Mouse (Mus musculus): ENCODE measurements around the gene Gucy1b1. TPM values are rescaled to one million over a fixed set of nuclear protein-coding genes. Genes with fewer than 3 reads are reported as not detected.

Gene Gucy1b1
- polyA plus RNA-seq, 1 experiment from 2014 or later = 38.8 TPM

GRCm38 (mm10) chr3:82067830-82068229, 6.7 kb downstream of the Gucy1b1 start:
- WGBS = 74% methylated on average over 5 of the region's 5 CpGs
- H3K36me3 ChIP-seq (ENCODE audit: control insufficient read depth, insufficient read depth, low read length) = no peaks in the 10 kb centered on the region
- no peaks in the 10 kb centered on the region for H3K27me3 ChIP-seq (replicated peaks; ENCODE audit: control insufficient read depth, insufficient read depth, low read length)
- no peak overlapping the region for H3K9ac ChIP-seq (ENCODE audit: low read length)
- H3K4me2 ChIP-seq (ENCODE audit: low read length) = no peak overlapping the region
- H3K4me1 ChIP-seq (ENCODE audit: control insufficient read depth, insufficient read depth, low read length) = 0 out of 2 replicates have a peak, but pooled peaks cover under 1% of the 10 kb centered on the region
- no peak for DNase-seq (ENCODE audit: low spot score)
- H3K4me3 ChIP-seq (ENCODE audit: low read depth, low read length) = no peak overlapping the region
- no peak for ATAC-seq
- H3K9me3 ChIP-seq (replicated peaks; ENCODE audit: control insufficient read depth, low read length) = no peaks in the 10 kb centered on the region
- no peak overlapping the region for H3K27ac ChIP-seq (ENCODE audit: low read depth, low read length)

- Histone ChIP-seq H3K27ac (ENCODE audit: low read depth, low read length) (no peak overlapping the region), H3K27me3 (replicated peaks; ENCODE audit: control insufficient read depth, insufficient read depth, low read length) (no peaks in the 10 kb centered on the region), H3K4me2 (ENCODE audit: low read length) (no peak overlapping the region), H3K9ac (ENCODE audit: low read length) (no peak overlapping the region), H3K4me1 (ENCODE audit: control insufficient read depth, insufficient read depth, low read length) (no peaks in the 10 kb centered on the region), H3K36me3 (ENCODE audit: control insufficient read depth, insufficient read depth, low read length) (no peaks in the 10 kb centered on the region), H3K4me3 (ENCODE audit: low read depth, low read length) (no peak overlapping the region), H3K9me3 (replicated peaks; ENCODE audit: control insufficient read depth, low read length) (no peaks in the 10 kb centered on the region)
- ATAC-seq (no peak), DNase-seq (ENCODE audit: low spot score) (no peak)
- 60% methylated on average over 9 of the region's 9 CpGs for WGBS
These were observed 12.9 kb downstream of the Gucy1b1 start for GRCm38 (mm10) chr3:82061402-82062180.

- no peak for DNase-seq (ENCODE audit: low spot score)
- Histone ChIP-seq H3K4me1 (ENCODE audit: control insufficient read depth, insufficient read depth, low read length) (no peaks in the 10 kb centered on the region), H3K4me3 (ENCODE audit: low read depth, low read length) (no peak overlapping the region), H3K9ac (ENCODE audit: low read length) (no peak overlapping the region), H3K4me2 (ENCODE audit: low read length) (no peak overlapping the region), H3K27ac (ENCODE audit: low read depth, low read length) (no peak overlapping the region), H3K9me3 (replicated peaks; ENCODE audit: control insufficient read depth, low read length) (no peaks in the 10 kb centered on the region), H3K36me3 (ENCODE audit: control insufficient read depth, insufficient read depth, low read length) (no peaks in the 10 kb centered on the region), H3K27me3 (replicated peaks; ENCODE audit: control insufficient read depth, insufficient read depth, low read length) (no peaks in the 10 kb centered on the region)
- ATAC-seq = no peak
- 69% methylated on average over 5 of the region's 5 CpGs for WGBS
These were observed 17.3 kb downstream of the Gucy1b1 start for GRCm38 (mm10) chr3:82057201-82057600.

DNA sequence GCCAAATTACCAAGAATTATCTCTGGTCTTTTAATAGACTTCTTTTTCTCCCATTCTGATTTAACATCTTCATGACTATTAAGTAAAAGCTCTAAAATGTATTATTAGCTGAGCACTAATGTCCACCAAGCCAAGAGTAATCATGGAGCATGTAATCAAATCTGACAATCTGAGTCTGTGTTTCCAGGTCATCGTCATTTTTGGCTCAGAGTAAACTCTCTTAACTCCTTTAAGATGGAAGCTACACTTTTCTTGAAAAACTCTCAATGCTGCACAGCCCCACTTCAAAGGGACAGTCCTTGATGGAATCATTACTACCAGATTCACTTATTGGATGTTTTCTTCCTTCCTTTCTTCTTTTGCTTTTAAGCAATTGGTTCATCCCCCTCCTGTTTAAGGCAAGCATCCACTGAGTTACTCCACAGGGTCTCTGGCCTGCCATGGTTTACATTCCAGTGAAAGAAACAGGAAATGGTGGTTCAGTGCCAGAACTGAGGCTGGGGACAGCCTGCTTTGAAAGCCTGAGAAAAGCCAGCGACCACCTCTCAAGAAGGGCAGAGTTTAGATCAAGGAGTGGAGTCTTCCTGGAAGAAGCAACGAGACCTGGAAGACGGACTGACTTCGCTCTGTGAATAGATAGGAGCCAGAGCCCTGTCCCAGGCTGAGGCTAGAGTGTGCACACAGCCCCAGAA, 20.1 kb downstream of the Gucy1b1 start:
- DNase-seq (ENCODE audit: low spot score) = no peak
- H3K9ac ChIP-seq (ENCODE audit: low read length) = no peak overlapping the region
- 0 out of 2 replicates have a peak, but pooled peaks cover 2% of the 10 kb centered on the region for H3K4me1 ChIP-seq (ENCODE audit: control insufficient read depth, insufficient read depth, low read length)
- H3K36me3 ChIP-seq (ENCODE audit: control insufficient read depth, insufficient read depth, low read length) = no peaks in the 10 kb centered on the region
- 83% methylated on average over 5 of the region's 5 CpGs for WGBS
- H3K9me3 ChIP-seq (replicated peaks; ENCODE audit: control insufficient read depth, low read length) = no peaks in the 10 kb centered on the region
- no peak overlapping the region for H3K4me2 ChIP-seq (ENCODE audit: low read length)
- no peak overlapping the region for H3K27ac ChIP-seq (ENCODE audit: low read depth, low read length)
- H3K27me3 ChIP-seq (replicated peaks; ENCODE audit: control insufficient read depth, insufficient read depth, low read length) = no peaks in the 10 kb centered on the region
- no peak overlapping the region for H3K4me3 ChIP-seq (ENCODE audit: low read depth, low read length)
- no peak for ATAC-seq

- WGBS = 50% methylated on average over 2 of the region's 2 CpGs
- ATAC-seq = no peak
- Histone ChIP-seq H3K9me3 (replicated peaks; ENCODE audit: control insufficient read depth, low read length) (no peaks in the 10 kb centered on the region), H3K4me3 (ENCODE audit: low read depth, low read length) (no peak overlapping the region), H3K27ac (ENCODE audit: low read depth, low read length) (no peak overlapping the region), H3K4me2 (ENCODE audit: low read length) (no peak overlapping the region), H3K9ac (ENCODE audit: low read length) (no peak overlapping the region), H3K36me3 (ENCODE audit: control insufficient read depth, insufficient read depth, low read length) (no peaks in the 10 kb centered on the region), H3K27me3 (replicated peaks; ENCODE audit: control insufficient read depth, insufficient read depth, low read length) (no peaks in the 10 kb centered on the region), H3K4me1 (ENCODE audit: control insufficient read depth, insufficient read depth, low read length) (peaks cover 8% of the 10 kb centered on the region; the same call in 1 of the 2 replicates)
- DNase-seq (ENCODE audit: low spot score) = no peak
These were observed 22.5 kb downstream of the Gucy1b1 start for GRCm38 (mm10) chr3:82052029-82052428.

DNA sequence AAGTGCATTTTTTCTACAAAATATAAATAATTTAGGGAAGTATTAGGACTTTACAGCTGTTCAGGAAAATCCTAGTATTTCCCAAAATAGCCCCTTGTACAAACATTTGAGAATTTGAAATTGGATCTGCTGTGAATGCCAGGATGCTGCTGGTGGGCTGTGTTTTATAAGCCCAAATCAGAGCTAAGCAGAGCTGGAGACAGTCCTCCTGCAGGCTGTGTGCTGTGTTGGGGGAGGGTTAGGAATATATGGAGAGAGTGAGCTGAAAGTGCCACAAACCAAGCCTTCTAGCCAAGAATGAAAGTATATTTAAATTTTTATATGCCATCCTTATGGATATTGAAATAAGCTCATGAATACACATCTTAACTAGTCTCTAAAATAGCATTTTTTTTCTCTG, 23.0 kb downstream of the Gucy1b1 start:
- Histone ChIP-seq H3K4me3 (ENCODE audit: low read depth, low read length) (no peak overlapping the region), H3K4me2 (ENCODE audit: low read length) (no peak overlapping the region), H3K9me3 (replicated peaks; ENCODE audit: control insufficient read depth, low read length) (no peaks in the 10 kb centered on the region), H3K36me3 (ENCODE audit: control insufficient read depth, insufficient read depth, low read length) (no peaks in the 10 kb centered on the region), H3K27me3 (replicated peaks; ENCODE audit: control insufficient read depth, insufficient read depth, low read length) (no peaks in the 10 kb centered on the region), H3K9ac (ENCODE audit: low read length) (no peak overlapping the region), H3K27ac (ENCODE audit: low read depth, low read length) (no peak overlapping the region), H3K4me1 (ENCODE audit: control insufficient read depth, insufficient read depth, low read length) (peaks cover 8% of the 10 kb centered on the region; the same call in 1 of the 2 replicates)
- ATAC-seq = no peak
- DNase-seq (ENCODE audit: low spot score) = no peak

- peak overlapping the region; percentile 25; the same call in 1 of the 2 replicates for H3K4me2 ChIP-seq (ENCODE audit: low read length)
- 0 out of 2 replicates have a peak, but pooled peaks cover 5% of the 10 kb centered on the region for H3K36me3 ChIP-seq (ENCODE audit: control insufficient read depth, insufficient read depth, low read length)
- H3K4me3 ChIP-seq (ENCODE audit: low read depth, low read length) = no peak overlapping the region
- H3K9ac ChIP-seq (ENCODE audit: low read length) = no peak overlapping the region
- H3K4me1 ChIP-seq (ENCODE audit: control insufficient read depth, insufficient read depth, low read length) = peaks cover 8% of the 10 kb centered on the region; the same call in 1 of the 2 replicates
- 58% methylated on average over 7 of the region's 7 CpGs for WGBS
- ATAC-seq (no peak), DNase-seq (ENCODE audit: low spot score) (peak; percentile 34)
- H3K9me3 ChIP-seq (replicated peaks; ENCODE audit: control insufficient read depth, low read length) = no peaks in the 10 kb centered on the region
- no peaks in the 10 kb centered on the region for H3K27me3 ChIP-seq (replicated peaks; ENCODE audit: control insufficient read depth, insufficient read depth, low read length)
- no peak overlapping the region for H3K27ac ChIP-seq (ENCODE audit: low read depth, low read length)
These were observed 25.8 kb downstream of the Gucy1b1 start for GRCm38 (mm10) chr3:82048681-82049080.

- no peak overlapping the region for H3K4me2 ChIP-seq (ENCODE audit: low read length)
- H3K4me3 ChIP-seq (ENCODE audit: low read depth, low read length) = no peak overlapping the region
- H3K27me3 ChIP-seq (replicated peaks; ENCODE audit: control insufficient read depth, insufficient read depth, low read length) = no peaks in the 10 kb centered on the region
- WGBS = 36% methylated on average over 4 of the region's 4 CpGs
- no peak overlapping the region for H3K9ac ChIP-seq (ENCODE audit: low read length)
- H3K9me3 ChIP-seq (replicated peaks; ENCODE audit: control insufficient read depth, low read length) = no peaks in the 10 kb centered on the region
- 0 out of 2 replicates have a peak, but pooled peaks cover 5% of the 10 kb centered on the region for H3K36me3 ChIP-seq (ENCODE audit: control insufficient read depth, insufficient read depth, low read length)
- DNase-seq (ENCODE audit: low spot score) = no peak
- peaks cover 8% of the 10 kb centered on the region; the same call in 1 of the 2 replicates for H3K4me1 ChIP-seq (ENCODE audit: control insufficient read depth, insufficient read depth, low read length)
- H3K27ac ChIP-seq (ENCODE audit: low read depth, low read length) = no peak overlapping the region
- no peak for ATAC-seq
These were observed 26.4 kb downstream of the Gucy1b1 start for GRCm38 (mm10) chr3:82048078-82048477.
